Mouse (Mus musculus) liver, embryonic 15.5 days (tissue): Measurements from ENCODE around the gene Pex5. TPM values are rescaled to one million over a fixed set of nuclear protein-coding genes. Genes with fewer than 3 reads are reported as not detected.

Experiments
- ATAC-seq: fragments of 200-750 bp; cut with Nextera tagmentation; 2 replicates; pipeline ENCODE4 v1.8.0; 2017; ENCODE audit warnings: moderate number of reproducible peaks, mild to moderate bottlenecking, moderate library complexity; ENCODE audit not compliant: insufficient read depth
- H3K27ac ChIP-seq: fragments of 300-500 bp; sonication (generic); replicated peaks from 2 replicates; pipeline ENCODE4 v1.5.1; 2015; ENCODE audit warnings: mild to moderate bottlenecking, inconsistent platforms
- H3K27me3 ChIP-seq: fragments of 300-500 bp; sonication (generic); 2 replicates; pipeline ENCODE4 v1.6.1; 2015; ENCODE audit warnings: mild to moderate bottlenecking, inconsistent platforms
- H3K36me3 ChIP-seq: fragments of 300-500 bp; sonication (generic); replicated peaks from 2 replicates; pipeline ENCODE4 v1.6.1; 2015; ENCODE audit warnings: moderate library complexity, mild to moderate bottlenecking, inconsistent platforms
- H3K4me1 ChIP-seq: fragments of 300-500 bp; sonication (generic); replicated peaks from 2 replicates; pipeline ENCODE4 v1.6.1; 2015; ENCODE audit warnings: inconsistent platforms
- H3K4me2 ChIP-seq: fragments of 300-500 bp; sonication (generic); 2 replicates; pipeline ENCODE4 v1.6.1; 2015; ENCODE audit warnings: moderate library complexity, mild to moderate bottlenecking, inconsistent platforms
- H3K4me3 ChIP-seq: fragments of 300-500 bp; sonication (generic); replicated peaks from 2 replicates; pipeline ENCODE4 v1.5.1; 2015; ENCODE audit warnings: mild to moderate bottlenecking, inconsistent platforms
- H3K9ac ChIP-seq: fragments of 300-500 bp; sonication (generic); 2 replicates; pipeline ENCODE4 v1.6.1; 2015; ENCODE audit warnings: moderate library complexity, mild to moderate bottlenecking, inconsistent platforms
- H3K9me3 ChIP-seq: fragments of 300-500 bp; sonication (generic); replicated peaks from 2 replicates; pipeline ENCODE4 v1.6.1; 2016; ENCODE audit warnings: inconsistent platforms
- WGBS: fragments of 180-500 bp; shearing (Covaris S2); methylation state at CpG from one replicate; pipeline ENCODE4 v1.1.7; 2015; ENCODE audit warnings: mixed read lengths; ENCODE audit not compliant: insufficient replicate concordance; 5-methylcytosine and 5-hydroxymethylcytosine counted together
- polyA plus RNA-seq: library from polyadenylated mRNA; unstranded; fragments of >200 nt; fragmentation: Nextera tagmentation; extraction: Ambion mirVana; gene quantifications from 2 replicates; pipeline ENCODE4 v1.2.1, GENCODE M21; 2015

Pex5 gene
- polyA plus RNA-seq, 1 experiment from 2014 or later = 21.7 TPM

GRCm38 (mm10) chr6:124358953-124359352 lies 55.9 kb downstream of the Pex5 start:
- 57% methylated on average over 6 of the region's 6 CpGs for WGBS
- H3K27me3 ChIP-seq = no peaks in the 10 kb centered on the region
- no peaks in the 10 kb centered on the region for H3K36me3 ChIP-seq

GRCm38 (mm10) chr6:124353246-124353645 lies 61.6 kb downstream of the Pex5 start:
- Histone ChIP-seq H3K4me3 (no peak overlapping the region), H3K9me3 (no peaks in the 10 kb centered on the region), H3K27me3 (no peaks in the 10 kb centered on the region), H3K9ac (no peak overlapping the region), H3K4me1 (no peaks in the 10 kb centered on the region), H3K4me2 (no peak overlapping the region), H3K36me3 (no peaks in the 10 kb centered on the region), H3K27ac (no peak overlapping the region)
- 22% methylated on average over 2 of the region's 2 CpGs for WGBS
- ATAC-seq = no peak

More at GRCm38 (mm10) chr6:124358953-124359352, 55.9 kb downstream of the Pex5 start:
- H3K27ac ChIP-seq = no peak overlapping the region
- no peaks in the 10 kb centered on the region for H3K9me3 ChIP-seq
- no peak overlapping the region for H3K4me2 ChIP-seq
- no peak overlapping the region for H3K9ac ChIP-seq
- H3K4me1 ChIP-seq = no peaks in the 10 kb centered on the region
- H3K4me3 ChIP-seq = no peak overlapping the region
- no peak for ATAC-seq

Other genes with a start within 250 kb of the Pex5 start
- gene Vmn2r27, start 183.2 kb downstream of the Pex5 start, polyA plus RNA-seq = not detected in 2 replicates
- gene Cd163, start 110.4 kb downstream of the Pex5 start, polyA plus RNA-seq = 0.23 and 0.26 TPM in 2 replicates
- gene Clstn3, start 49.7 kb upstream of the Pex5 start, polyA plus RNA-seq = 4.2 and 5.0 TPM in 2 replicates
- 11.2 and 12.5 TPM in 2 replicates for gene C1rl, start 78.0 kb upstream of the Pex5 start, polyA plus RNA-seq
- gene C1ra, start 97.3 kb upstream of the Pex5 start, polyA plus RNA-seq = 18.8 and 22.5 TPM in 2 replicates
- gene C1s1, start 127.3 kb upstream of the Pex5 start, polyA plus RNA-seq = 47.0 and 59.5 TPM in 2 replicates
- not detected in 2 replicates for gene C1rb, start 155.2 kb upstream of the Pex5 start, polyA plus RNA-seq
- gene C1s2, start 221.0 kb upstream of the Pex5 start, polyA plus RNA-seq = not detected in 2 replicates
- gene Lpcat3, start 248.0 kb upstream of the Pex5 start, polyA plus RNA-seq = 82.0 and 85.6 TPM in 2 replicates